Mouse (Mus musculus) gastrocnemius, adult 8-10 months (tissue): ENCODE data around the gene Kdm8. TPM values are rescaled to one million over a fixed set of nuclear protein-coding genes. Genes with fewer than 3 reads are reported as not detected.

Experiments
- DNase-seq, 2 experiments: peaks; one replicate each; pipeline ENCODE4 v3.0.0; 2022; ENCODE audit warnings: low spot score in 2 of 2
- total RNA-seq, 4 experiments: library from RNA; stranded (reverse); gene quantifications; 2 replicates each; pipeline ENCODE4 v1.2.4; 2022

Kdm8 gene
- total RNA-seq, 4 experiments from 2014 or later: 6.4 to 7.6 (median 6.7) TPM

DNA sequence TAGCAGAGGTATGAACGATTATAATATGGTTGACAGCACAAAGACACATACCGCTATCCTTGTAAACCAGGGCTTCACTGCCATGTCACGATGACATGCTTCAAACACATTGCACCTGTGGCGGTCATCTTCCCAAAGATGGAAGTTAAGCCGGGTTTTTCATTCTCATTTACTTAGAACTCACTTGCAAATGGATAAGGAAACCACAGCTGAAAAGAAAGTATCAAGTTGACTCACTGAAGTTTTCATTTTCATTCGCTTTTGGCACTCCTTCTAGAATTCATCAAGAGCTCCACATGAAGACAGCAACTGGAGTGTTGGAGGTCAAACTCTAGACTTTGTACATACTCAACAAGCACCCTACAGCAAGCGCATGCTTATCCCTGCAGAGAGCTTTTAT lies 56.4 kb downstream of the Kdm8 start:
- DNase-seq: no peak

DNA sequence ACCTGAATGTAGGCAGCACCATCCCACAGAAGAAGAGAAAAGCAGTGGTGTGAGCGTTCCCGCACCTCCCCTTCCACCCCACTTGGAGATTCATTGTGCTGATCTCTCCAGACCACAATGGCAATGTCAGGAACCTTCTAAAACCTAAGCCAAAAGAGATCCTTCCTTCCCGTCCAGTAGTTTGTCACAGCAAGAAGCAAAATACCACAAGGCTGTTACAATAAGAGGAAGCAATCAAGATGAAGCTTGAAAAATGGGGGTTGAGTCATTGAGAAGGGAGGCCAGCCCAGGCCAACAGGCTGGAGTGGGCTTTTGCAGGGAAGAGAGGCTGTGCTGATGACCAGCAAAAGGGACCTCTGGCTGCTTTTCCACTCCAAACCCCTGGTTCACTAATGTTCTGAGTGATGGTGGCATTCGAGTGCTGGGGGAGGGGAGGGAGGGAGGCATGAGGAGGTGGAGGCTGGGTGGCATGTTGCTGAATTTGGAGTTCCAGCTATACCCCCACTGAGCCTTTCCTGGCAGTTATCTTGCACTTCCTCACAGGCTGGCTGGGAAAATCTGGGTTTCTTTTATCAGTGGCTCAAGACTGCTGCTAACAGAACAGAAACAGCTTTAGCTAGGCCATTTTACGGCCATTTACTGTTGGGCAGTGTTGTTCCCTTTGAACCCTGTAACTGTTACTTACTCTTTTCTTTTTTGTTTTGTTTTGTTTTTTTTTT lies 59.1 kb downstream of the Kdm8 start:
- no peak for DNase-seq

DNA sequence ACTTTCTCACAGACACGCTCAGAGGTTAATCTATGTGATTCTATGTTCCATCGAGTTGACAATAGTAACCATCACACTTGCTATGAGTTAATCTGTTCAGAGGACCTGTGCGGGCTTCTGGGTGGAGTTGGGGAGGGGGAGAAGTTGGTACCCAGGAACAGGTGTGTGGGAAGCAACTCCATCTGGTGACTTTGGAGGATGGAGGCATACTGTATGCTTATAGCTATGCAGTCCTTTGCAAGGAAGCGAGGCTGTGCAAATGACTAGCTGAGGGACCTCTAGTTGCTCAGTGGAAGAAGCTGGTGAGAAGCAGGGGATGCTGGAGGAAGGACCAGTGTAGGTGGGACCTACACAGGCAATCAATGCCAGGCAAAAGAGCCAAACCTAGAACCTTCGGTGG lies 60.1 kb downstream of the Kdm8 start:
- DNase-seq: no peak

DNA sequence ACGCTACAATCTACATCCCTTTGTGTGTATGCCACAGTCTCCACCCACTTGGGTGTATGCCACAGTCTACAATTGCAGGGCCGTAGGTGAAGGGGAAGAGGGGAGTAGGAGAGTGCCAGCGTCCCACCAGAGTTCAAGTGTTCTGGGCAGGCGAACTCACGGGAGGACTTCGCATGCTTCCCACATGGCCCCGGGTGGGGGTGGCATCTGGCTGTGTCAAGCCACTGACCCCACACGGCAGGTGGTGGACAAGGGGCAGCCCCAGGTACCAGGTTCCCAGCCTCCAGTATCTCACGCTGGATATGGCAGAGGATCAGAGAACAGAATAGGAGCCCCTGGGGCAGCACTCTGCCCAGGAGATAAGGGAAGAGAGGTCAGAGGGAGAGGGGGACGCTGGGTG lies 61.1 kb downstream of the Kdm8 start:
- no peak for DNase-seq

DNA sequence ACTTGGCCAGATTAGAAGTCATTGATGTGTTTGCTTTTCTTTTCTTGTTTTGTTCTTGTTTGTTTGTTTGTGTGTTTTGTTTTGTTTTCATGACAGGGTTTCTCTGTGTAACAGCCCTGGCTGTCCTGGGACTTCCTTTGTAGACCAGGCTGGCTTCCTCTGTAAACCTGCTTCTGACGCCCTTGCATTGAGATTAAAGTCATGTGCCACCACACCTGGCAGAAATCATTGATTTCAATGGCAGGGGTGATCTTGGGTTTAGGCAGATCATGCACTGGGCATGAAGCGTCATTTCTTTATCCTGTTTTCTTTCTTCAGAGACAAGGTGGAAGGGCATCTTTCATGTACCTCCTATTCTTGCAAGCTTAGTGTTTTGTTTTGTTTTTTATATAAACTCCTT lies 62.8 kb downstream of the Kdm8 start:
- DNase-seq: no peak

DNA sequence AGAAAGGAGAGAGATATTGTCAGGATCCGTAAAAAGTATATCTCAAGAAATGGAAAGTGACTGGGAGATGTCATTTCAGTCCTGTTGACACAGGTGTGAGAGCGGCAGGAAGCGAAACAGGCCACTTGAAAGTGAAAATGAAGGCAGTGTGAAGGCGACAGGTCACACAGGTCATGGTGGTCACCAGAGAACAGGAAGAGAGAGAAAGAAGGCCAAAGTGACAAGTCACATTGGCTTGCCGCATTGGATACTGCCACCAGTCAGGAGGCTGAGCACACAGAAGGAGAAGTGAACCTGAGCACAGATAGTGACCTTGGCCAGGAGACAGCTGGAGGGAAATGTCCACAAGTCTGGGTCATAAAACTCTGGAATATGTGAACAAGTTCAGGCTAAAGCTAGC lies 67.0 kb downstream of the Kdm8 start:
- no peak for DNase-seq

DNA sequence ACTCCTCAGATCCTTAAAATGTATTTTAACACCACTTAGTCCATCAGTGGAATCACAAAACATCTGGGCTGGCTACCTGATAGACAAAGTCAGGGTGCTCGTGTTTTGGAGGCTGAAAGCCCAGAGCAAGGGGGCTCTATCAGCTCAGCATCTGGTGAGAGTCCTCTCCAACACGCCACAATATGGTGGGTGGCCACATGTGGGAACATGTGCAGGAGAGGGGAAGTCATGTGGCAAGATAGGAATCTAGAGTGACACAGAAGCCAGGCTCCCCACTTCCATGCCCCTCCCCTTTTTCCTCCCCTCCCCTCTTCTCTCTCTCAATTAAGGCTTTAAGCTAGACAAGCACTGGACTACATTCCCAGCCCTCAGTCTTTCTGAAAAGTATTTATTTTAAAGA lies 67.4 kb downstream of the Kdm8 start:
- DNase-seq: no peak

Other genes starting within 250 kb of the Kdm8 start
- 10 to 100 TPM in 3 of 4 experiments, 1 to 10 TPM in 1; 10.0 to 10.9 (median 10.3) TPM for gene Nsmce1, start 46.9 kb downstream of the Kdm8 start, total RNA-seq
- 1 to 10 TPM; 2.5 to 6.2 (median 3.5) TPM for gene Il4ra, start 107.4 kb downstream of the Kdm8 start, total RNA-seq
- gene Il21r, start 158.8 kb downstream of the Kdm8 start, total RNA-seq: not detected